Mouse (Mus musculus) 3134 (cell line): Measurements from ENCODE around the gene Rnf111.
"Not testable (repeated sequence)": the region's sequence is repeated elsewhere in the genome, so short reads cannot be mapped to it uniquely, and the experiment has no call there.

Experiments used
- DNase-seq: peaks from one replicate; pipeline ENCODE4 v3.0.0-alpha.2; 2011; ENCODE audit warnings: low spot score; ENCODE audit not compliant: insufficient read length; ENCODE audit errors: extremely low read depth

Rnf111 gene

DNA sequence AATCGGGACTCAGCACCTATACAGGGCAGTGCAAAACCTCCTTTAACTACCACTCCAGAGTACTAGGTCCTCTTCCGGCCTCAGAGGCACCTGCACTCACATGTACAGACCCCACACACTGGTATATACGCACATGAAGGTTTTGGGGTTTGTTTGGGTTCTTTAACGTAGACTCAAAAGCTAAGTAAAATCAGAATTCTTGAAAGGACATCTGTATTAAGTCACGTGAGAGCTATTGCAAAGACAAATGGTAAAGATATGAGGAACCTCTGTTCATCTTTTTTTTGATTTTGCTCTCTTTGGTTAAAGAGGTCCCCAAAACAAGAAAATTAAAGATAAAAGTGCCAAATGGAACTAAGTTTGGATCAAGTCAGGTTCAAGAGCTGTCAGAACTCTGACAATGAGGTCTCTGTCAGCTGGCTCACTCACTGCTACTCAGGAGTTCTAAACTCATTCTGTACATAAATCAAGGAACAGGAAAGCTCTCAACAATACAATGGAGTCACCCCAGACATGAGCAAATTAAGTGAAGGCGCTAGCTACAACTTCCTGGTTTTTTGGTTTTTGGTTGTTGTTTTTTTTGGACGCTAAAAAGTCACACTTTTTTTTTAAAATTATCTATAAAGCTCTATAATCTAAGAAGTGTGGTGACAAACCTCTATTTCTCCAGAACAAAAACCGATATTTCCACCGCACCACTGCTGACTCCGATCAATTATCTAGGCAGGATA, 1.1 kb downstream of the Rnf111 start:
- no peak for DNase-seq

DNA sequence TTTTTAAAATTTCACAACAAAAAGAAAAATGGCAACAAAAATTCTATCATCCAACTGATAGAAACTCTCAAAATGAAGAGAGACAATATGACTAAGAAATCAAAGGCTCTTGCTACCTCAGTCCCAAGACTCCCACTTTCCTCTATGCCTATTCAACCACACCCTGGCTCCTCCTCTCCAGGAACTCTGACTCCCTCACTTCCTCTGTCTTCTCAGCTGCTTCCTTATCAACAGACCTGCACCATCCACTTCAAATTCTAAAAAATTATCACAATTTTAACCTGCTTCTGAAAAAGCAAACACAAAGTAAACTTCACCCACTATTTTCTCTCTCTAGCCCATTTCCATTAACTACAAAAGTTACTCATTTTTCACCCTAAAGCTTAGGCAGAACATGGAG, 6.5 kb downstream of the Rnf111 start:
- DNase-seq, result no peak

DNA sequence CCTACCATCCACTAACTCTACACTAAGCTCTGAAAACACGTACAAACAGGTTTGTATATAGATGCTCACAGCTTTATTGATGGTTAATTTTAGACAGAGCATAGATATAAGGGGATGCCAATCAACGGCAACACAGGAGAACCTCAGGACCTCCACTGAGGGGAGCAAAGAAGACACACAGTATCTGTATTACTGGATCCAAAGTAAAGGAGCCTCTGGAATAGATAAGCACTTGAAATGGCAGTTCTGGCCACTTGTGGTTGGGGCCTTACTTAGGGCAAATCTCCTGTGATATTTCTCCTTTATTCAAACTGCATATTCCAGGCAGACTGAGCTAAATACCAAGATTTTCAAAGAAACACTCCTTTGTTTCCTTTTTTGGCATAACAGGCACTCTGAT, 10.5 kb downstream of the Rnf111 start:
- no peak for DNase-seq

DNA sequence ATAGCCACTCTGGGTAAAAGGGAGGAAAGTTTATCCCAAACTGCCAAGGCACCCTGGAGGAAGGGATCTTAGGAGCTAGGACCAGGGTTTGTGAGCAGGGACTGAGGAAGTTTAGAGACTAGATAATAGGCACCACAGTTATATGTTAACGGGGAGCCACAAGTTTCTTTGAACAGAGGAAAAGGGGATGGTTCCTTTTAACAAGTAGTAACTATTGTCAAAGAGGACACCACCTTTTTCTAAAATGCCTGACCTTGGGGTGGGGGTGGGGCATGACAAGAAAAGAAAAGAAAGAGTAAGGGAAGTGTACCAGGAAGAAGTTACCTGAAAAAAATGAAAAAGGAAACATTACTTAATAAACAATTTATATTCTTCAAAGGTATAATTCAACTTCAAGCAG, 12.3 kb downstream of the Rnf111 start:
- DNase-seq, result no peak

DNA sequence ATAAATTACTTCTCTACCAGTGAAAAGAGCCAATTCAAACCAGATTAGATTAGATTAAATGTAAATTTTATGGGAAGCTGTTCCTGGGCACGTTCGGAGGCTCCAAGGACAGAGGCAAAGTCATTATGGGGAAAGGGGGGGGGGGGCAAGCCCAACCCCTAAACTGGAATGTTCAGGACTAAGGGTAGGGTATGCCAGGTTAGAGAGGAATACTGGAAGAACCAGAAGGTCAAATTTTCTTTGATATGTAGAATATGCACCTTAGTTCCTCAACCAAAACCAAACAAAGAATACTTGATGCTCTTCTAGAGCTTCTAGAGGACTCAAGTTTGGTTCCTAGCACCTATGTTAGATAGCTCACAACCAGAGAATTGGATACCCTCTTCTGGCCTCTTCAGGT, 16.1 kb downstream of the Rnf111 start:
- DNase-seq, result no peak

DNA sequence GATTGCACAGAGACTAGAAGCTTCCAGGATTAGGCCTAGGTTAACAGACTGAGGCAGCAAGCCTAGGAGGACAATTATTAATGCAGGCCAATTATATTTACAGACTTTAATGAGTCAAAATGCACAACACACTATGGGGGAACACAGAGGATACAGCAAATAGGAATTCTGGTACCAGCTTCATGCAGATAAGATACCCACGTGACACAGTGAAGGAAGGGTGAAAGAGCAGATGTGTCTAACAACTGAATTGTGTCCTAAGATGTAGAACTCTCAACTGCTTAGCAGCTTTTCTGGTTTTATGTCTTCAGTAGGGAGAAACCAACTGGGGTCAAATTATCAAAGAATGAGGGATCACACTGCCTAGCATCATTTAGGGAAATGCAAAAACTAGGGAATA, 17.7 kb downstream of the Rnf111 start:
- DNase-seq, result no peak

DNA sequence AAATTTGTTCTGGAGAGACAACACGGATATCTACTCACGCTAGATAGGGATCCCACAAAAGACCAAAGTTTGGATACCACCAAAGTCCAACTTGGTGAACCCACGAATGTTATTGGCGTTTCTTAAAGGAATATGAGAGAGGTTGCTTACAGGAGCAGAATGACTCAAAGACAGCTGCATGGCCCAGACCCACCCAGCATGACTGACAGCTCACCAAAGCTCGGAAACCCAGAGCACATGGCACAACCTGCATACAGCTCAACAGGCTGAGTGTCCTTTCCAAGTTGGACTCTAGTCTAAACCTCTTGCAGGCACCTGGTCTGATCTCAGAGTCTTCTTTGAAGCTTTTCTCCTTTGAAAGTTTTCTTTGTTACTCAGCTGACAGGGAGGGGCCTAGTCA, 20.0 kb downstream of the Rnf111 start:
- no peak for DNase-seq

DNA sequence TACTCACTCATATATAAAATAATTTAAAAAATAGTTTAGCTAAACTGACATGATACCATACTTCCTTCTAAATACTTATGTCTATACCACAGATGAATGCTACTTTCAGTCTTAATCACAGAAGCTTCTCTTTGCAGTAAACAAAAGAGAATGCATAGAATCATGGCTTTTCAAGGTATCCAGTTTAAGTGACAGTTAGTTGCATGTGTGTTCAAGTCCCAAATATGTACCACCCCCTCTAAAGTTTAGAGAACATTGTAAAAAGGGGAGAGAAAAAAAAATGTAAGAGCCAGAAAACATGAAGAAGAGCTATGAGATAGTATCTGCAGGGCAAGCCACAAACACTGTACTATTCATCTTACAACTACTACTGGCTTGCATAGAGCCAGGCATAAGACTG, 21.7 kb downstream of the Rnf111 start:
- no peak for DNase-seq

DNA sequence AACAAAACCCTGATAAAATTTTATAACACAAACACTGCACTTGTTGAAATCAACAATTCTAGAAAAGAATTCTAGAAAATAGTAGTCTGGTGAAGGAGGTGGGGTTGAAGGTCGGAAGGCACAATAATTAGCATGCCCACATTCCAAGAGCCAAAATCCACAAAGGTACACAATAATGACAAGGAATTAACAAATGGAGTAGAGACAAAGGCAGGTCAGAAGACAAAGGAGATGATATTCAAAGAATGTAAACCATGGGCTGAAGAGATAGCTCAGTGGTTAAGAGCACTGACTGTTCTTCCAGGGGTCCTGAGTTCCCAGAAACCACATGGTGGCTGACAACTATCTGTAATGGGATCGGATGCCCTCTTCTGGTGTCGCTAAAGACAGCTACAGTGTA, 26.3 kb downstream of the Rnf111 start:
- no peak for DNase-seq

DNA sequence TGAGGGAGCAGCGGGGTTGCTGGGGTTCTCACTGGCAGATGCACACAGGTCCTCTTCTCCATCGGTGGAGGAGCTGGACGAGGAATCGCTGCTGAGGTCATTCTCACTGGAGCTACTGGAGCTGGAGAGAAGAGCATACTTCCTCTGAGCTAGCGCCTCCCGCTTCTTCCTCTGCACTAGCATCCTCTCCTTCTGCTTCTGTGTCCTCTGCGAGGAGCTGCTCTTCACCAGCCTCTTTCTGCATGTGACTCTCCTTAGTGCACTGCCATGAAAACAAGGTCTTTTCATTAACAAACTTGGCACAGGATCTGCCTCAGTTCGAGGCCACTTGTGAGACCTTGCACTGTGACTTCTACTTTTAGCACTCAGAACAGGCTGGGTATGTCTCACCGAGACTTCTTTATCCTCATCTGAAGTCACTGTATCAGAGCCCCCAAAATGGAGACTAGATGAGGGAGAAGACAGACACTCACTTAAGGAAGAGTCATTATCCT, 27.7 kb downstream of the Rnf111 start:
- no peak for DNase-seq

DNA sequence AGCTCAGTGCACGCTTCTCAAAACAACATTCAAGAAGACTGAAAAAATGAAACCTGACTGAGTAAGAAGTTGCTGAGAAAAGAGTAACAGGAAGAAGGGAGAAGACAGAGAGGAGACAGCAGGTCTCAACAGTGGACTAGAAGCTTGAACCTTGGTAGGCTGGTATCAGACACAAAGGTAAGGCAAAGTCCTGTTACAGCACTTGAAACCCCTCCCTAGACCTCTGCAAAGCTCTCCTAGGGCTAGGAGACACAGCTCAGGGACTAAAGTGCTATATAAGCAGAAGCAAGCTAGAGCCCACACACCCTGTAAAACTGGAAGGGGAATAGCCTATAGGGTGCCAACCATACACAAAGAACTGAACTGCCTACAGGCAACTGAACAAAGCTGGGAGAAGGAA, 30.1 kb downstream of the Rnf111 start:
- DNase-seq, result no peak

DNA sequence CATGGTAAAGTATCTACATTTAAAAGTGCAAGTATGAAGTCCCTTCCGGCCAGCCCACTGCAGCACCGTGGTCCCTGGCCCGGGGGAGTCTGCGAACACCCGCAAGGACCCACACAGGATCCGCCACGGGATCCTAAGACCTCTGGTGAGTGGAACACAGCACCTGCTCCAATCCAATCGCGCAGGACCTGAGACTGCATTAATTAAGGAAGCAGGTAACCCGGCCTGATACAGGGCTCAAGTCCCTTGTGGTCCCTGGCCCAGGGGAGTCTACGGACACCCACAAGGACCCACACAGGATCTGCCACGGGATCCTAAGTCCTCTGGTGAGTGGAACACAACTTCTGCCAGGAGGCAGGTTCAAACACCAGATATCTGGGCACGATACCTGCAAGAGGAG, 40.4 kb downstream of the Rnf111 start:
- not testable (repeated sequence) for DNase-seq

DNA sequence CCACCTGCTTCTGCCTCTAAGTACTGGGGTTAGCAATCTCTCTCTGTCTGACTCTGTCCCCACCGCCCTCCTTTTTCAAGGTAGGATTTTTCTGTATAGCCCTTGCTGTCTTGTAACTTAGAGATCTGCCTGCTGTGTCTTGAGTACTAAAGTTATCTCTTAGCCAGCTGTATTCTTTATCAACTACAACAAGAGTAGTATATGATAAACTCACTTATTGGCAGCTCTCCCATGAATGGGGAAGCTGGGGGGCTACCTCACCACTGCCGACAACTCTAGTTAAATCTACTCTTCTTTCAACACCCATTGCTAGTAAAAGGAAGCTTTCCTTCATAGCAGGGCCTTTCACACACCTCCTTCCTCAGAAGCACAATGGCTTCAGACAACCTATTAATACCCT, 51.2 kb downstream of the Rnf111 start:
- DNase-seq, result no peak

DNA sequence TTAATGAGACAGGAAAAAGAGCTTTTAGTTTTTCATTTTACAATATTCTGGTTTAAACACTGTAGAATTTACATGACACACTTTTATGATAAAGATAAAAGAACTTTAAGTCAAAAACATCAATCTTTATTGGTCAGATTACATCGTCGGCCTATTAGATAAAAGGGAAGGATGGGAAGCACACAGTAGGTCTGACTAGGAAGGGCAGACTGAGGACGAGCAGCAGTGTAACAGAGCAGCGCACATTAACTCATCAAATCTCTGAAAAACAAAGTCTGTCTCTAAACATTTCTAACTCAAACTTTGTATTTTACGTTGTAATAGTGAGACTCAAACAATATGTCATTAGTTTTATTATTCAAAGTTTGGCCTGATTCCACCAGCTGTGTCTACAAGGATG, 54.5 kb downstream of the Rnf111 start:
- no peak for DNase-seq

DNA sequence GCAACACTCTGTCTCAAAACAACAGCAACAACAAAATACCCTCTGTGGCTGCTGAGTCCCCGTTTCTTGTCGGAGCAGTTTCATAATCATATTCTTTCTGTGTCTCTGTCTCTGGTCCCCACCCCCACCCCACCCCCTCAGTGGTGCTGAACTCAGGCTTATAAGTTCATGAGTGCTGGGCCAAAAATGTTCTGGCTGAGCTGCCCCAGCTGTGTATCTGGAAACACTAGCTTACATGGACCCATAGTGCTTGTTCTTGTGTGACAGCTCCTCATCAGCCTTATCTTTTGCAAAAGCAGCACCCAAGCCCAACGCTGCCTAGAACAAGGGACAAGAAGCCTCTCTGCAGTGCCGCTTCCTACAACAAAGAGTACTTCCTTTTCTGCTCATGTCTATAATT, 63.6 kb downstream of the Rnf111 start:
- no peak for DNase-seq

DNA sequence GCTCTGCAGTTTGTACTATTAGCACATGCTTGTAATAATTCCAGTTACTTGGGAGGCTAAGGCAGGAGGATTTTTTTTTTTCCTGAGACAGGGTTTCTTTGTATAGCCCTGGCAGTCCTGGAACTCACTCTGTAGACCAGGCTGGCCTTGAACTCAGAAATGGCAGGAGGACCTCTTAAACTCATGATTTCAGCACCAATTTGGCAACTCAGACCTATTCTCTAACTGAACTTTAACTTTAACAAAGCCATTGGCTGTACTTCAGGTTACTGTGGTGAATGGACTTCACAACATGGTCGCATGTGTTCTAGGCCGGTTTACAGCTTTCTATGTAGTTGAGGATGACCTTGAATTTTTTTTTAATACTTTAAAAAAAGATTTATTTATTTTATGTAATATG, 80.9 kb downstream of the Rnf111 start:
- DNase-seq, result no peak

DNA sequence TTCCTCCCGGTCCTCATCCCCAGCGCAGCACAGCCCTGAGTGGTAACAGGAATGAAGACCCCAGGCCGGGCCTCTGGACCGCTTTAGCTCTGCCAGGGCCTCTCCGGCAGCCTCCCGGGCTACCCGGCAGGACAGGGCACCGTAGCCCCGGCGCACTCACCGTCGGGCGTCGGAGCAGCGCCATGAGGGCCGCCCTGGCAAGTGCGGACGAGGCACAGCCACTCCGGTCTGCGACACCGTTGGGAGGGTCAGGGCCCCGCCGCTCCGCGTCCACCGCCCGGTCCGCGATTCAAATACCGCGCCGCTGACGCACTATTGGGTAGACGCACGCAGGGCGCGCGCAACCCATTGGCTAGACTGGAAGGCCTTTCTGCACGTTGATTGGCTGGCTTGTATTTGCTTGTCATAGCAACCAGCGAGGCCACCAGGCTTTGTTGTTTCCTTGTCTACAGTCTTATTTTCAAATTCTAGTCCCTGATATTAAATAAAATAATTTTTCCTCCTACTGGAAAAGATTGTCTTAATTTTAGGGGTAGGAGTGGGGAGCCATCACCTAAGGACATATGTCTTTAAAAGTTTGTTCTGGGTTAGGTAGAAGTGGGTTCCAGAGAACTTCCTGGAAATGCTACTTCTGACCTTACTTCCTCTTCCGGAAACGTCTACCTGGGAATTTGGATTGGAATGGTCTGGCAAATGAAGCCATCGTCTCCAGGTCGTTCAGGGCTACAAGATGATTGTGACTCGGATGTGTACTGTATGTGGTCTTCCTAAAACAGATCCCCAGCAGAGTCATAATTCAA, 82.1 kb downstream of the Rnf111 start, which contains the start of gene Ccnb2:
TSS of gene Ccnb2 (minus strand) at position 291 of the 800 bp plus-strand sequence.
- DNase-seq, result peak; percentile 89

DNA sequence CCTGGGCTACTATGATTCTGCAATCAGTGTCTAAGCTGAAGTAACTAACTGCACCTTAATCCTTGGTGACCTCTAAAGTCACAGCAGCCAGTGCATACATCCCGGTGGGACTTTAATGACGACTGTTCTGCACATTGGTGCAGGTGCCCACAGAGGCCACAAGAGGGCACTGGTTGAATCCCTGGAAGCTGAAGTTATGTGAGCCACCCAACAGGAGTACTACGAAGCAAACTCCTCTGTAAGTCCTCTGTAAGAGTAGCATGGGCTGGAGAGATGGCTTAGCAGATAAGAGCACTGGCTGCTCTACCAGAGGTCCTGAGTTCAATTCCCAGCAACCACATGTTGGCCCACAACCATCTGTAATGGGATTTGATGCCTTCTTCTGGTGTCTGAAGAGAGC, 87.1 kb downstream of the Rnf111 start:
- DNase-seq, result no peak

DNA sequence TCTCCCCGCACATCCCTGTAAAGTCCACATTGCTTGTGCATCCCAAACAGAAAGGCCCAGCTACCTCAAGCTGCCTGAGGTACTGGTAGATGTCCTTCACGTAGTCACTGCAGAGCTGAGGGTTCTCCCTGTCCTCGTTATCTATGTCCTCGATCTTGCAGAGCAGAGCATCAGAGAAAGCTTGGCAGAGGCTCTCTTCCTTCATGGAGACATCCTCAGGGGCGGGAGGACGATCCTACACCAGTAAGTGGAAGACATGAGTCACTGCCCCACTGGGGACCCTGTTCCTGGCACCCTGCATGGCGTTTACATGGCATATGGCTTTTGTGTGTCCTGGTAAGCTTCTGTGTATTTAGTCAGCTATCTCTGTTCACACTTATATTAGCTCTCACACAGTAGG, 90.5 kb downstream of the Rnf111 start:
- DNase-seq, result no peak

DNA sequence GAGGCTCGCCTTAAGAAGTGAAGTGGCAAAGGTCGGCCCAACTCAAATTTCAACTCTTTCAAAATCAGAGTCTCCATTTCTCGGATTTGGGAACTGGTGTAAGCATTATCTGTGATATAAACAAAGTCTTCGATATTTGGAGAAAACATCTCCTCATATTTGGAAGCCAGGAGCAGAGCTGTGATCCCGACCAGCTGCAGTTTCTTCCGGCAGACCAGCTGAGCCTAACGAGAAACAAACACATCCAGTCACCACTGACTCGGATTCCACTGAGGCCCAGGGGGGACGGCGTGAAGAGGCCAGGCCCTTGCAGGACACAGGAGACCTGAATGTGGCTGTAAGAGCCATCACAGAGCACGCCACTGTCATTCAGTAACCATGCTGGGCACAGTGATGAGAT, 92.9 kb downstream of the Rnf111 start:
- DNase-seq, result no peak

DNA sequence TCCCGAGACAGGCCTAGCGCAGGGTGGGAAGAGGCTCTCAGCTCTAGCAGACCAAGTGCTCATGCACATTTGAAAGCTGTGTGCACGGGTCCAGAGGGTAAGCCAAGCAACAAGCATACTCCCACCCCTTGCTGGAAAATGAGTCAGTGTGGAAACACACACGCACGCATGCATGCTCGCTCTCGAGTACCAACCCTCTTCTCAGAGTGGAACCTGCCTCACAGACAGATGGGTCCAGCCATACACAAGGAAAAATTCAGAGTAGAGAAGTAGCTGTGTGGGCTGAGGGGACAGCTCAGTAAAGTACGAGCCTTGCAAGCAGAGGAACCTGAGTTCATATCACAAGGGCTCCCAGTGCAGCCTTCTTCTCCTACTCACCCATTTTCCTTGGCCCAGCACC, 93.8 kb downstream of the Rnf111 start:
- DNase-seq, result no peak

DNA sequence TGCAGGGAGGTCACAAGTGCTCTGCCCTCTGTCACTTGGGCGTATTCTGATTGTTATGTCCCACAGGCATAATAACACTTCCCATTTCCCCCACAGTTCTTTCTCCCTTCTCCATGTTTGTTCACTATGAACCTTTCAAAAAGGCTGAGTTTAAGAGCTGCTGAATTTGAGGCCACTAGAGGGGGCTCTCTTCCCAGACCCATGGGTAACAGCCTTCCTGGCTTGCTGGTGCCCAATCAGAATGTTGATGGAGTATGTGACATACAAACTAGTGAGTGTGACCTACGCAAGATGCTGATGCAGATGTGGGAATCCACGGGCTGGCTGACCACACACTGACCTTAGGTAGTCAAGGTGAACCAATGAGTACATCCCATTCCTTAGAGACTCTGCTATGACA, 94.7 kb downstream of the Rnf111 start:
- DNase-seq, result no peak
